Mouse (Mus musculus) C3H10T1/2 (cell line): ENCODE measurements around the gene Ublcp1. TPM values are rescaled to one million over a fixed set of nuclear protein-coding genes. Genes with fewer than 3 reads are reported as not detected.

Source experiments
- polyA plus RNA-seq, 2 experiments: library from polyadenylated mRNA; unstranded; fragments of >200 nt; fragmentation: generic; extraction: Trizol; gene quantifications; one replicate each; pipeline ENCODE4 v1.2.1; 2012; ENCODE audit warnings: missing spikeins in 2 of 2

Ublcp1 gene
- 10 to 100 TPM in 1 of 2 experiments, 1 to 10 TPM in 1; 2.4 to 14.8 TPM for polyA plus RNA-seq

DNA sequence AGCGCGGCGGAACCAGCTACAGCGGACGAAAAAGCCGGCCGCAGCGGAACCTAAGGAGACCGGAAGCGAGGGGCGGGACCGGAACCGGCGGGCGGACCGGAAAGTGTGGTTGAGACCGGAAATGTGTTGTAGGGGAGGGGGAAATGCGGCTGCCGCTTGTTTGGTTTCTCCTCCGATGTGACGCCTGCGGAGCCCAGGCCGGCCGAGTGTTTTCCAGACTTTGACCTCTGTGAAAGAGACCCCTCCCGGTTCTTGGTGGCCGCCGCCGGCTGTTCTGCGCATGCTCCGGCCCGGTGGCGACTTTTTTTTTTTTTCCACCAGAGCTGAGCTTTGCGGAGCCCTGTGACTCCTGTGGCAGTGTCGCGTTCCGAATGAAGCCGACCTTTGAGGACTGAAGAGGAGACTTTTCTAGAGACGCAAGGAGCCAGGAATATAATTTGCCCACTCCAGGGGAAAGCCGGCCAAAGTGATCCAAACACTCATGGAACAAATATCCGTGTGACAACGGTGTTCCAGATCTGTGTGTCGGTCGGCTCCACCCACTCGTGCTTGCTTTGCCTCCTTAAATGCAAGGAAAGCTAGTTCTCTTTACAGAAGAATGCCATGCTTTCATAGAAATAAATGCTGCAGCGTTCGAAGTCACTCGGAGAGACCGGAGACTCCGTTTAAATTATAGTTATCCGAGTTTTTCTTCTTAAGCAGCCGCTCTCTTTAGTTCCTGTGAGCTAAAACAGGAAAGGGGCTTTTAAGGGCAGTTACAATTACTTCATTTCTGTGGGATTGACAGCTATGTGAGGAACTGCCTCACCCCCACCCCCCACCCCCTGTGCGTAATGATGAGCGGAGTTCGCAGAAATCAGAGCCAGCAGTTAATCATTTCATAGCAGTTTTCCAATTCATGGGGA, at the start of gene Ublcp1:
Gene Ublcp1 (minus strand): TSS at position 67 of the 905 bp plus-strand sequence.

DNA sequence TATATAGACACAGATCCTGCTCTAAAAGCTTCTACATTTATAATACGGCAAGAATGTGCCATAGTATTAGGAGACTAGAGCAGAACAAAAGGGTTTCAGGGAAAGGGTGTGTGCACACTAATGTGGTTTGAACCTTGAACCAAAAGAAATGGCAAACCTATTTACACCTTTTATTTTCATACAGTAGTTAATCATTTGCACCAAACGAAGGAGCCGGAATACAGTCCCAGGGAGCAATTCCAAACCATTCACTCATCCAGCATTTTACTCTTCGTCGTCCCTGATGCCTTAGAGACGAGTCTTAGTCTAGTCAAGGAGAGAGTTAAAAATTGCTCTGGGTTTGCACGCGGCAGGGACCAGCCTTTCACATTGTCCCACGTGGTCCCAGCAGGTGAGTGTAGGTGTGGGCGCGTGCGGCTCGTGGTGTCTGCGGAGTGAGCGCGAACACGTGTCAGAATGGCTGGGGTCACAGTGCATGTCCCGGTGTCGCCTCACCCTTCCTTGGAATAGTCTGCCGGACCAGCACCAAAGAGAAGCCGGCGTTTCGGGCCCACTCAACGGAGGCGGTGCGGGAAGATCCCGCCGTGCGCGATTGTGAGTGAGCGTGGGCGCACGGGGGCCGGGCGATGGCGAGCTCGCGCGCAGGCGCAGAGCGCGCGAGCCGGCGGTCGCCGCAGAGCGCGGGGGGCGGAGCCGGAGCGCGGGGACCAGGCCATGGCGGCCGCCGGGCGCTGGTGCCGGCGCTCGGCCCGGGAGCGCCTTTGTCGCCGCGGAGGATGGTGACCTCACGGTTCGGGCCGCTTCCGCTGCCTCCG, 48.2 kb upstream of the Ublcp1 start, which contains the start of gene Rnf145:
Gene Rnf145 (plus strand): TSS at position 684 of the 815 bp plus-strand sequence.

Other genes starting within 250 kb of the Ublcp1 start
- gene Il12b, start 70.4 kb downstream of the Ublcp1 start, polyA plus RNA-seq = not detected
- gene Rnf145, start 48.5 kb upstream of the Ublcp1 start, polyA plus RNA-seq = 10 to 100 TPM in 1 of 2 experiments, 1 to 10 TPM in 1; 9.0 to 45.2 TPM
- gene Ebf1, start 146.8 kb upstream of the Ublcp1 start, polyA plus RNA-seq = 10 to 100 TPM in 1 of 2 experiments, under 1 TPM in 1; 0.75 to 29.1 TPM